Mouse (Mus musculus): ENCODE measurements at regions not wholly inside any gene's neighbourhood (a gene's known extent, or its start where the extent isn't known, plus 50 kb on each side); places are given as distances from the start of the nearest gene placed in this dataset.

DNA sequence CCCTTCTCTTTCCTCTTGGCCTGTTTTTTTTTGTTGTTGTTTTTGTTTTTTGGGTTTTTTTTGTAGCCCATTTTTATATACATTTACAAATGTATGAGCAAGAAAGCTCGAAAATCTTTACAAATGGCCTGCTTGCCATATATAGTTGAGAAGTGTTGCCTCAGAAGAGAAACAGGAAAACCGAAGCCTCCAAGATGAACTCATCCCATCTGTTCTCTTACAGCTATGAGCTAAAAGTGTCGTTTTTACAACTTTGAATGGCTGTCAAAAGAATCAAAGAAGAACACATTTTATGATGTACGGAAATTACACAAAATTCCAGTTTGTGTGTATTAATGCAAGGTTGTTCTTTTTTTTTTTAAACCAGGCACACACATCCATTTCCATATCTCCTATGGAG is 342.0 kb upstream of the Klf4 start:
- TF ChIP-seq CTCF (conservative IDR thresholded peaks at IDR 0.05 in 1 of 2, IDR thresholded peaks at IDR 0.05 in 1 of 2; ENCODE audit: low read depth in 2 of 2, low read length in 2 of 2) = no peak
- TF ChIP-seq ZMIZ1 (IDR thresholded peaks at IDR 0.05; ENCODE audit: low read depth, low read length) = no peak
- no peak for TF ChIP-seq EP300 (IDR thresholded peaks at IDR 0.05; ENCODE audit: low read length)
- no peak for TF ChIP-seq MAX (IDR thresholded peaks at IDR 0.05; ENCODE audit: low read length)
- no peak for TF ChIP-seq IRF4 (IDR thresholded peaks at IDR 0.05; ENCODE audit: low read depth, low read length)
- no peak for TF ChIP-seq RAD21 (IDR thresholded peaks at IDR 0.05; ENCODE audit: low read depth, low read length)
- no peak for TF ChIP-seq ETS1 (conservative IDR thresholded peaks at IDR 0.05; ENCODE audit: low read depth, low read length)
- no peak for TF ChIP-seq USF2 (conservative IDR thresholded peaks at IDR 0.05; ENCODE audit: low read depth, low read length)
- no peak for TF ChIP-seq POLR2A (IDR thresholded peaks at IDR 0.05; ENCODE audit: low read depth, low read length)

Measured in CH12.LX (cell line).